Mouse (Mus musculus): ENCODE data around the gene Cobll1. TPM values are rescaled to one million over a fixed set of nuclear protein-coding genes. Genes with fewer than 3 reads are reported as not detected.

The Cobll1 gene
- total and polyA plus RNA-seq, 2 experiments: 10.0 to 13.6 TPM

DNA sequence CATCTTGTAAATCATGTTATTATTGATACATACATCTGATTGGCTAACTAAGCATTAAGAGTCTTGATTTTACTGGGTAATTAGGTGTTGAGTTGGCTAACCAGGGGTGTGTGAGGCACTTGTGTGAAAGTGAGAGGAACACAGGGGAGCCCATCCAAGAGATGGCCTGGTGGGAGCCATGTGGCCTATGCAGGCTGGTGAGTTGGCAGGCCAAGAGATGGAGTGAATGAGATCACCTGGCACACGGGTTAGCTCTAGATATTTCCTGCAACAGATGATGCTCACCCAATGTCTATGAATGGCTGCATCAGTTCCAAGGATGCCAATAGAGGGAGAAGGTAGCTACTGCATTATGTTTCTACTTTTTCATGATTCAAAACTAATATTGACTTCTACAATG is 139.2 kb downstream of the Cobll1 start:
- TF ChIP-seq POLR2A (IDR thresholded peaks at IDR 0.05; ENCODE audit: extremely low read depth, insufficient read depth, low read length): no peak
- no peak for TF ChIP-seq CTCF (IDR thresholded peaks at IDR 0.05; ENCODE audit: low read depth, low read length)
- 77% methylated on average over 1 of the region's 1 CpGs for WGBS
- H3K4me3 ChIP-seq (ENCODE audit: insufficient read depth, low read depth, low read length): no peak overlapping the region
- H3K4me1 ChIP-seq (ENCODE audit: control insufficient read depth, insufficient read depth, low read length): peaks cover 1% of the 10 kb centered on the region; the same call in 1 of the 2 replicates
- no peak overlapping the region for H3K27ac ChIP-seq (replicated peaks; ENCODE audit: insufficient read depth, low read depth, low read length)
- no peak overlapping the region for H3K9ac ChIP-seq (ENCODE audit: low read depth, low read length)
- DNase-seq (ENCODE audit: extremely low read depth, low read depth, low spot score): no peak
- peaks cover 61% of the 10 kb centered on the region for H3K36me3 ChIP-seq (ENCODE audit: control insufficient read depth, insufficient read depth, low read length)
- H3K27me3 ChIP-seq (ENCODE audit: control insufficient read depth, insufficient read depth, low read length): no peaks in the 10 kb centered on the region
- H3K79me2 ChIP-seq (ENCODE audit: control insufficient read depth, insufficient read depth, low read length): no peaks in the 10 kb centered on the region; the same call in 1 of the 2 replicates

DNA sequence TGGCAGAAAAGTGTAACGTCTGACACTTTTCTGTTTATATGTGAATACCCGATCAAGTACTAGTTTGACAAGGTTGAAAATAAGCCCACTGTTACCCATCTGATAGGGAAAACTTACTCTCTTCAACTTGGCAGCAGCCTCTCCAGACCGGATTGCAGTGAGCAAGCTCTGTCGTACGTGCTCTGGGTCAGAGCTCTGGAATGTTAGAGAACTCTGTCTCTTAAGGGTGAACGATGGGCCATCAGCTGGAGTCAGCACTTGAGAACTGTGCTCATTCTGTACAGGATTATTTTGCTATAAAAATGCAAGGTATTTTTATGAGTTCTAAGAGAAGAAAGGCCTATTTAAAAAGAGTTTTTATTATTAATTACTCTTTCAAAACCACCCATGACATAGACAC is 143.6 kb downstream of the Cobll1 start:
- no peak overlapping the region for H3K9ac ChIP-seq (ENCODE audit: low read depth, low read length)
- H3K4me3 ChIP-seq (ENCODE audit: insufficient read depth, low read depth, low read length): no peak overlapping the region
- no peak for TF ChIP-seq POLR2A (IDR thresholded peaks at IDR 0.05; ENCODE audit: extremely low read depth, insufficient read depth, low read length)
- TF ChIP-seq CTCF (IDR thresholded peaks at IDR 0.05; ENCODE audit: low read depth, low read length): no peak
- peaks cover 48% of the 10 kb centered on the region for H3K36me3 ChIP-seq (ENCODE audit: control insufficient read depth, insufficient read depth, low read length)
- no peaks in the 10 kb centered on the region; the same call in 1 of the 2 replicates for H3K79me2 ChIP-seq (ENCODE audit: control insufficient read depth, insufficient read depth, low read length)
- no peak for DNase-seq (ENCODE audit: extremely low read depth, low read depth, low spot score)
- H3K4me1 ChIP-seq (ENCODE audit: control insufficient read depth, insufficient read depth, low read length): no peaks in the 10 kb centered on the region
- H3K27ac ChIP-seq (replicated peaks; ENCODE audit: insufficient read depth, low read depth, low read length): no peak overlapping the region
- 91% methylated on average over 6 of the region's 6 CpGs for WGBS
- H3K27me3 ChIP-seq (ENCODE audit: control insufficient read depth, insufficient read depth, low read length): no peaks in the 10 kb centered on the region

DNA sequence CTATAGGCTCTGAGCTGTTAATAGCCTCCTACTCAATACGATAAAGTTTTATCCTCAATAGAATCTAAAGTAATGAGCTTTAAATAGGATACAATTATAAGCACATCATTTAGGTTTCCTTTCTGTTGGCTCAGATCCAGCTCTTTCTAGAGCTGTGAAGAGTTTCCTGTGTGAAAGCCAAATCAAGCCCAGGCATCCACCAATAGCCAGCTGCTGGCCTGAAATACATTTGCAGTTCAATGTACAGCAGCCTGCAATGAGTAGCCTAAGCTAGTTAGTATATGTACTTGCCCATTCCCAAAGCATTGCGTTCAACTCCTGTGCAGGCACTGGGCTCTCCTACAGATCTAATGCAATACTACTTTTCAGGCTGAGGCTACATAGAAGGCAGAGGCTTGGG is 145.2 kb downstream of the Cobll1 start:
- Histone ChIP-seq H3K4me1 (ENCODE audit: control insufficient read depth, insufficient read depth, low read length) (no peaks in the 10 kb centered on the region), H3K36me3 (ENCODE audit: control insufficient read depth, insufficient read depth, low read length) (peaks cover 46% of the 10 kb centered on the region), H3K79me2 (ENCODE audit: control insufficient read depth, insufficient read depth, low read length) (no peaks in the 10 kb centered on the region), H3K9ac (ENCODE audit: low read depth, low read length) (no peak overlapping the region), H3K4me3 (ENCODE audit: insufficient read depth, low read depth, low read length) (no peak overlapping the region), H3K27ac (replicated peaks; ENCODE audit: insufficient read depth, low read depth, low read length) (no peak overlapping the region), H3K27me3 (ENCODE audit: control insufficient read depth, insufficient read depth, low read length) (no peaks in the 10 kb centered on the region)
- no peak for DNase-seq (ENCODE audit: extremely low read depth, low read depth, low spot score)
- no peak for TF ChIP-seq POLR2A (IDR thresholded peaks at IDR 0.05; ENCODE audit: extremely low read depth, insufficient read depth, low read length)
- no peak for TF ChIP-seq CTCF (IDR thresholded peaks at IDR 0.05; ENCODE audit: low read depth, low read length)
- WGBS: 88% methylated on average over 2 of the region's 2 CpGs

DNA sequence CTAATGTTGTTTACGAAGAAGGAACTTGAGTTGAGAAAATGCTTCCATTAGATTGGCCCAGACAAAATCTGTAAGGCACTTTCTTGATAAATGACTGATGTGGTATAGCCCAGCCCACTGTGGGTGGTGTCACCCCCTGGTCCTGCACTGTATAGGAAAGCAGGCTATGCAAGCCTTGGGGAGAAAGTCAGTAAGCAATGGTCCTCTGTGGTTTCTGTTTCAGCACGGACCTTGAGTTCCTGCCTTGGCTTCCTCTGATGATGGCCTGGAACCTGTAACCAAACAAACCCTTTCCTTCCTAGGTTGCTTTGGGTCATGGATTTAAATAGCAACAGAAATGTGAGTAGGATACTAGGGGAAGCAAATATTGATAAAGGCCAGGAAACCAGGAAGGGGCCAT is 148.2 kb downstream of the Cobll1 start:
- WGBS: 68% methylated on average over 2 of the region's 2 CpGs

DNA sequence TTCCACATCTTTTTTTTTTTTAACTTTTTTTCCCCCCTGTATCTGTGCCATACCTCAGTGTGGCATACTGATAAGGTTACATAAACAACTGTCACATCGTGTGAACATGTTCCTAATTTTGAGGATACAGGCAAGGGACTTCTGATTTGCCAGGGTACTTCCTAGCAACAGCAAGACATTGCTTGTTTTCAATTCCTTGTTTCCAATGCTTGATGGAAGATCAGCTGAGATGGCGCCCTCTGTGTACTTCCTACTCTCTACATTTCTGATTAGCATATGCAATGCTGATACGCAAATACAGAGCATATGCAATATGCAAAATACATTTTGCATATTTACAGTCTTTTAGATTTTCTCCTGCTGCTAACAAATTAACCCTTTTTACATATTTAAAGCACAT is 152.0 kb downstream of the Cobll1 start:
- Histone ChIP-seq H3K27me3 (ENCODE audit: control insufficient read depth, insufficient read depth, low read length) (no peaks in the 10 kb centered on the region), H3K4me3 (ENCODE audit: insufficient read depth, low read depth, low read length) (no peak overlapping the region), H3K36me3 (ENCODE audit: control insufficient read depth, insufficient read depth, low read length) (peaks cover 19% of the 10 kb centered on the region), H3K4me1 (ENCODE audit: control insufficient read depth, insufficient read depth, low read length) (no peaks in the 10 kb centered on the region), H3K9ac (ENCODE audit: low read depth, low read length) (no peak overlapping the region), H3K79me2 (ENCODE audit: control insufficient read depth, insufficient read depth, low read length) (no peaks in the 10 kb centered on the region; the same call in 1 of the 2 replicates), H3K27ac (replicated peaks; ENCODE audit: insufficient read depth, low read depth, low read length) (no peak overlapping the region)
- TF ChIP-seq POLR2A (IDR thresholded peaks at IDR 0.05; ENCODE audit: extremely low read depth, insufficient read depth, low read length) (no peak), CTCF (IDR thresholded peaks at IDR 0.05; ENCODE audit: low read depth, low read length) (no peak)
- WGBS: 82% methylated on average over 3 of the region's 3 CpGs
- DNase-seq (ENCODE audit: extremely low read depth, low read depth, low spot score): no peak

More for the DNA sequence above, 148.2 kb downstream of the Cobll1 start:
- DNase-seq (ENCODE audit: extremely low read depth, low read depth, low spot score): no peak
- Histone ChIP-seq H3K4me3 (ENCODE audit: insufficient read depth, low read depth, low read length) (no peak overlapping the region), H3K27me3 (ENCODE audit: control insufficient read depth, insufficient read depth, low read length) (no peaks in the 10 kb centered on the region), H3K36me3 (ENCODE audit: control insufficient read depth, insufficient read depth, low read length) (peaks cover 35% of the 10 kb centered on the region), H3K79me2 (ENCODE audit: control insufficient read depth, insufficient read depth, low read length) (no peaks in the 10 kb centered on the region; the same call in 1 of the 2 replicates), H3K9ac (ENCODE audit: low read depth, low read length) (no peak overlapping the region), H3K27ac (replicated peaks; ENCODE audit: insufficient read depth, low read depth, low read length) (no peak overlapping the region), H3K4me1 (ENCODE audit: control insufficient read depth, insufficient read depth, low read length) (no peaks in the 10 kb centered on the region)
- TF ChIP-seq CTCF (IDR thresholded peaks at IDR 0.05; ENCODE audit: low read depth, low read length) (no peak), POLR2A (IDR thresholded peaks at IDR 0.05; ENCODE audit: extremely low read depth, insufficient read depth, low read length) (no peak)

DNA sequence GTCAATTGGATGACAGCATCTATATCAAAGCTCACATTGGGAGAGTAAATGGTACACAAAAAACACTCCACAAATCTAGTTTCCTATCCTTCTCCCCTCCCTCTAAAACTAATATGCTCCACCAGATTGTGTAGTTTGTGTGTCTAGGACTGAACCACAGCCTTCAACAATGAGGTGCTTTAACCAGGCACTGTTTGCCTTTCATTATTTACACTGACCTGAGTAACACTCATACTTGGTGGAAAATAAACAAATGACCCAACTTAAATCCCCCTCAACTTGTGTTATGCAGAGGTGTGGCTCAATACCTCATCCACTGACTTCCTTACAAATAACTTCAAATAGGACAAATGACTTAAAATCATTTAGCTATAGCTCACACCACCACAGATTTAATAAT is 155.8 kb downstream of the Cobll1 start:
- no peak overlapping the region for H3K9ac ChIP-seq (ENCODE audit: low read depth, low read length)
- H3K27ac ChIP-seq (replicated peaks; ENCODE audit: insufficient read depth, low read depth, low read length): no peak overlapping the region
- H3K27me3 ChIP-seq (ENCODE audit: control insufficient read depth, insufficient read depth, low read length): no peaks in the 10 kb centered on the region
- no peak for DNase-seq (ENCODE audit: extremely low read depth, low read depth, low spot score)
- peaks cover 7% of the 10 kb centered on the region for H3K36me3 ChIP-seq (ENCODE audit: control insufficient read depth, insufficient read depth, low read length)
- no peaks in the 10 kb centered on the region; the same call in 1 of the 2 replicates for H3K79me2 ChIP-seq (ENCODE audit: control insufficient read depth, insufficient read depth, low read length)
- no peak overlapping the region for H3K4me3 ChIP-seq (ENCODE audit: insufficient read depth, low read depth, low read length)
- TF ChIP-seq POLR2A (IDR thresholded peaks at IDR 0.05; ENCODE audit: extremely low read depth, insufficient read depth, low read length) (no peak), CTCF (IDR thresholded peaks at IDR 0.05; ENCODE audit: low read depth, low read length) (no peak)
- H3K4me1 ChIP-seq (ENCODE audit: control insufficient read depth, insufficient read depth, low read length): no peaks in the 10 kb centered on the region

Measured in liver, adult 2 months (tissue).